Mouse (Mus musculus): Measurements from ENCODE around the gene Tdp1. TPM values are rescaled to one million over a fixed set of nuclear protein-coding genes. Genes with fewer than 3 reads are reported as not detected.

The Tdp1 gene
- polyA plus RNA-seq, 1 experiment from 2014 or later, result 36.9 TPM

GRCm38 (mm10) chr12:99883000-99883712 is 1.2 kb upstream of the Tdp1 start:
- H3K4me1 ChIP-seq (ENCODE audit: control insufficient read depth, insufficient read depth, low read length), result peaks cover 12% of the 10 kb centered on the region
- no peaks in the 10 kb centered on the region for H3K9me3 ChIP-seq (replicated peaks; ENCODE audit: control insufficient read depth, low read length)
- WGBS (ENCODE audit: insufficient replicate concordance), result under 1% methylated on average over 38 of the region's 38 CpGs
- H3K9ac ChIP-seq (ENCODE audit: low read depth, low read length), result peak overlapping the region; percentile 89
- peak overlapping the region; percentile 77 for H3K4me2 ChIP-seq
- peak overlapping the region; percentile 74 for H3K4me3 ChIP-seq (ENCODE audit: low read depth, low read length)
- no peaks in the 10 kb centered on the region for H3K36me3 ChIP-seq (ENCODE audit: control insufficient read depth, insufficient read depth, low read length)
- H3K27me3 ChIP-seq (ENCODE audit: control insufficient read depth, insufficient read depth, low read length), result no peaks in the 10 kb centered on the region
- ATAC-seq (replicated peaks; ENCODE audit: insufficient number of reproducible peaks, low FRiP score, low TSS enrichment), result peak; percentile 91
- peak overlapping the region; percentile 87 for H3K27ac ChIP-seq (ENCODE audit: low read depth, low read length)

DNA sequence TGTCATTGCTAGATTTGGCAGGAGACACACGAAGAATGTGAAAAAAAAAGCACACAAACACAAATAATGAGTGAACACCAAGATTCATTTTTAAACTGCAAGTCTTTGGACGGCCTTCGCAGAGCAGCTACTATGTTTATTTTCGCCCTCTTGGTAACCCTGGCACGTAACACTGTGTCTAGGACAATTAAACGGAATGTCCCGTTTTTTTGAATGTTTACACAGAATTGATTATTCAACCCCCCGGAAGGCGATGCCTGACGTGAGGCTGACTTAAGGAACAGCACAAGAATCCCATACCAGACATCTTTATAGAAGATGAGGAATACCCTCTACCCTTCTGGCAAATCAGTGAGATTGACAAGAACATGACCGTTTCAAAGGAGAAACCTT is 608 bp upstream of the Tdp1 start:
- H3K4me2 ChIP-seq, result peak overlapping the region; percentile 77
- H3K27ac ChIP-seq (ENCODE audit: low read depth, low read length), result peak overlapping the region; percentile 87
- peak overlapping the region; percentile 74 for H3K4me3 ChIP-seq (ENCODE audit: low read depth, low read length)
- no peaks in the 10 kb centered on the region for H3K27me3 ChIP-seq (ENCODE audit: control insufficient read depth, insufficient read depth, low read length)
- under 1% methylated on average over 11 of the region's 11 CpGs for WGBS (ENCODE audit: insufficient replicate concordance)
- H3K9ac ChIP-seq (ENCODE audit: low read depth, low read length), result peak overlapping the region; percentile 89
- H3K4me1 ChIP-seq (ENCODE audit: control insufficient read depth, insufficient read depth, low read length), result peaks cover 12% of the 10 kb centered on the region
- H3K36me3 ChIP-seq (ENCODE audit: control insufficient read depth, insufficient read depth, low read length), result no peaks in the 10 kb centered on the region
- ATAC-seq (replicated peaks; ENCODE audit: insufficient number of reproducible peaks, low FRiP score, low TSS enrichment), result no peak
- no peaks in the 10 kb centered on the region for H3K9me3 ChIP-seq (replicated peaks; ENCODE audit: control insufficient read depth, low read length)

- Histone ChIP-seq H3K36me3 (ENCODE audit: control insufficient read depth, insufficient read depth, low read length) (no peaks in the 10 kb centered on the region), H3K4me1 (ENCODE audit: control insufficient read depth, insufficient read depth, low read length) (peaks cover 12% of the 10 kb centered on the region), H3K27ac (ENCODE audit: low read depth, low read length) (0 out of 2 replicates have a peak overlapping the region, but pooled peaks have one; percentile 87), H3K4me2 (peak overlapping the region; percentile 77), H3K4me3 (ENCODE audit: low read depth, low read length) (peak overlapping the region; percentile 74), H3K27me3 (ENCODE audit: control insufficient read depth, insufficient read depth, low read length) (no peaks in the 10 kb centered on the region), H3K9ac (ENCODE audit: low read depth, low read length) (peak overlapping the region; percentile 89; the same call in 1 of the 2 replicates), H3K9me3 (replicated peaks; ENCODE audit: control insufficient read depth, low read length) (no peaks in the 10 kb centered on the region)
- 52% methylated on average over 8 of the region's 8 CpGs for WGBS (ENCODE audit: insufficient replicate concordance)
- ATAC-seq (replicated peaks; ENCODE audit: insufficient number of reproducible peaks, low FRiP score, low TSS enrichment), result no peak
These were observed 1.1 kb downstream of the Tdp1 start for GRCm38 (mm10) chr12:99885282-99885901.

DNA sequence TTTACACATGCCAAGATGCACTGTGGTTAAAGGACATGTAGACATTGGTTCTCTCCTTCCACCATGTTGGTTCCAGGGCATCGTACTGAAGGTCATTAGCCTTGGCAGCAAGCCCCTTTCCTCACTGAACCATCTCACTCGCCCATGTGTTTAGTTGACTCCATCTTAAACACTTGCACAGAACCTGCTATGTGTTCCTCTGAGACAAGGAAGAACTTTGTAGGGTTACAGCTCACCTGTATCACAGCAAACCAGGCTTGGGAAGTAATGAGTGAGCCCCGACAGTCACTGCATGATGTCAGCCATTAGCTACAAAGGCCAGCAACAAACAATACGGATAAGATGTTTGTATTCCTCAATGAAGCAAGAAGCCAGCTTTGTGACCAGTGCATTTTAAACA is 13.5 kb downstream of the Tdp1 start:
- H3K27ac ChIP-seq (ENCODE audit: low read depth, low read length), result no peak overlapping the region
- no peak overlapping the region for H3K4me3 ChIP-seq (ENCODE audit: low read depth, low read length)
- H3K4me2 ChIP-seq, result no peak overlapping the region
- no peak overlapping the region for H3K9ac ChIP-seq (ENCODE audit: low read depth, low read length)
- no peaks in the 10 kb centered on the region for H3K4me1 ChIP-seq (ENCODE audit: control insufficient read depth, insufficient read depth, low read length)
- no peaks in the 10 kb centered on the region for H3K9me3 ChIP-seq (replicated peaks; ENCODE audit: control insufficient read depth, low read length)
- 87% methylated on average over 4 of the region's 4 CpGs for WGBS (ENCODE audit: insufficient replicate concordance)
- peaks cover 15% of the 10 kb centered on the region for H3K36me3 ChIP-seq (ENCODE audit: control insufficient read depth, insufficient read depth, low read length)
- ATAC-seq (replicated peaks; ENCODE audit: insufficient number of reproducible peaks, low FRiP score, low TSS enrichment), result no peak
- no peaks in the 10 kb centered on the region for H3K27me3 ChIP-seq (ENCODE audit: control insufficient read depth, insufficient read depth, low read length)

GRCm38 (mm10) chr12:99898248-99898870 is 14.0 kb downstream of the Tdp1 start:
- ATAC-seq (replicated peaks; ENCODE audit: insufficient number of reproducible peaks, low FRiP score, low TSS enrichment), result no peak
- H3K4me1 ChIP-seq (ENCODE audit: control insufficient read depth, insufficient read depth, low read length), result no peaks in the 10 kb centered on the region
- H3K4me2 ChIP-seq, result no peak overlapping the region
- H3K9ac ChIP-seq (ENCODE audit: low read depth, low read length), result no peak overlapping the region
- H3K27me3 ChIP-seq (ENCODE audit: control insufficient read depth, insufficient read depth, low read length), result no peaks in the 10 kb centered on the region
- H3K9me3 ChIP-seq (replicated peaks; ENCODE audit: control insufficient read depth, low read length), result no peaks in the 10 kb centered on the region
- H3K4me3 ChIP-seq (ENCODE audit: low read depth, low read length), result no peak overlapping the region
- 83% methylated on average over 16 of the region's 16 CpGs for WGBS (ENCODE audit: insufficient replicate concordance)
- peaks cover 14% of the 10 kb centered on the region for H3K36me3 ChIP-seq (ENCODE audit: control insufficient read depth, insufficient read depth, low read length)
- H3K27ac ChIP-seq (ENCODE audit: low read depth, low read length), result no peak overlapping the region

GRCm38 (mm10) chr12:99899991-99900390 is 15.7 kb downstream of the Tdp1 start:
- Histone ChIP-seq H3K4me1 (ENCODE audit: control insufficient read depth, insufficient read depth, low read length) (no peaks in the 10 kb centered on the region), H3K9ac (ENCODE audit: low read depth, low read length) (no peak overlapping the region), H3K4me3 (ENCODE audit: low read depth, low read length) (no peak overlapping the region), H3K27me3 (ENCODE audit: control insufficient read depth, insufficient read depth, low read length) (no peaks in the 10 kb centered on the region), H3K4me2 (no peak overlapping the region), H3K27ac (ENCODE audit: low read depth, low read length) (no peak overlapping the region), H3K36me3 (ENCODE audit: control insufficient read depth, insufficient read depth, low read length) (peaks cover 16% of the 10 kb centered on the region), H3K9me3 (replicated peaks; ENCODE audit: control insufficient read depth, low read length) (no peaks in the 10 kb centered on the region)
- WGBS (ENCODE audit: insufficient replicate concordance), result 79% methylated on average over 1 of the region's 3 CpGs
- no peak for ATAC-seq (replicated peaks; ENCODE audit: insufficient number of reproducible peaks, low FRiP score, low TSS enrichment)

DNA sequence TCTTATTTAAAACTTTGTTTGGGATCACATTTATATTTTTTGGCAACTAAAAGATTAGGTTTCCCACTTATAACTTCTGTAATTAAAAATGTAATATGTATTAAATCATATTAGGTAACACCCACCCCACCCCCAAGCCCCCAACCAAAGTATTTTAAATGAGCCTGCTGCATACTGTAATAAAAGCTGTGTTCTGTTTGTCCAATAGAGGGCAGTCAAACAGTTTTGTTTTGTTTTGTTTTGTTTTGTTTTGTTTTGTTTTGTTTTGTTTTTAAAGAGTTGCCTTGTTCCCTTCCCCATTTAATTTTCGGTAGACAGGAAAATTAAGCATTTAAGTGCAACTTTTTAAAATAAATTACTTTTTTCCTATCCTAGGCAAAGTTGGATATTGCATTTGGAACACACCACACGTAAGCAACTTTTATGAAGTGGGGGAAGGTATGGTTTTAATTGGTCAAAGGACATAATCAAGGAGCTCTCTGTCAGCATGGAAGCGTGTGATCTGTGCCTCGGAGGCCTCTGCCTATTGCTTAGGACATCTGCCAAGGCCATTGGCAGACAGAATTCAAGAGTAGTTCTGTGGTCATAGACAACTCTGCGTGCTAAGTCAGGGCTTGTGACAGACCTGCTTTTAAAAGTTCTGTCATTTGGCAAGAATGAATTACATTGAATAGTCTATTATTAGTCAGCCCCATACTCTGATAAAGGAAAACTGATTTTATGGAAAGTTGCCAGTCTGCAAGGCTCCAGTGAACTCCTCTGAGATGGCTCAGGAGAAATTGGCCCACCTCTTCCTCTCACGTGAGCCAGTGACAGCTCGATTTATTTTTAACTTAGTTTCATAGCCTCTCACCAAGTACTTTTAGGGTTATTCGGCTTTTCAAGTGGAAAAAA is 17.9 kb downstream of the Tdp1 start:
- no peak for ATAC-seq (replicated peaks; ENCODE audit: insufficient number of reproducible peaks, low FRiP score, low TSS enrichment)
- Histone ChIP-seq H3K9ac (ENCODE audit: low read depth, low read length) (no peak overlapping the region), H3K4me2 (no peak overlapping the region), H3K36me3 (ENCODE audit: control insufficient read depth, insufficient read depth, low read length) (peaks cover 14% of the 10 kb centered on the region), H3K9me3 (replicated peaks; ENCODE audit: control insufficient read depth, low read length) (no peaks in the 10 kb centered on the region), H3K27me3 (ENCODE audit: control insufficient read depth, insufficient read depth, low read length) (no peaks in the 10 kb centered on the region), H3K4me3 (ENCODE audit: low read depth, low read length) (no peak overlapping the region), H3K4me1 (ENCODE audit: control insufficient read depth, insufficient read depth, low read length) (no peaks in the 10 kb centered on the region), H3K27ac (ENCODE audit: low read depth, low read length) (no peak overlapping the region)
- WGBS (ENCODE audit: insufficient replicate concordance), result 79% methylated on average over 8 of the region's 8 CpGs

DNA sequence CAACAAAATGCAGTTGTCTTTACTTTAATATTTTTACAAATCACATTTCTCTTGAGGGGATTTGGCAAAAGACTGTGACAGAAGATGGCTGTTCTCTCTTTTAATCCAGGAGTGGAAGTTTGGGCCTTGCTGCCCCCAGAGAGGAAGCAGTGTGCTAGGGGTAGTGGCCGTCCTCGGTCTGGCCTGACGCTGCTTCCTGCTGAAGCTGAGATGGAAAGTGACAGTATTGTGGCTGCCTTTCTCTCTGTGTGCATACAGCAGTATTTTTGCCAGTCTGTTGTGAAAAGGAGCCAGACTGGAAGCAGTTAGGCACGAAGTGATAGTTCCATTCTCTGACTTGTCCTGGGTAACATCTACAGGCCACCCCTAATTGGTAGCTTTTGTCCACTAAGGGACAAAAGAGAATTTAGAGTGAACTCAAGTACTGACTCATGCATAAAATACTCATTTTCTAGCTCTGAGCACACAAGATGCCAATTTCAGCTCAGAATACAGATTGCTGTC is 18.6 kb downstream of the Tdp1 start:
- Histone ChIP-seq H3K36me3 (ENCODE audit: control insufficient read depth, insufficient read depth, low read length) (peaks cover 12% of the 10 kb centered on the region; the same call in 1 of the 2 replicates), H3K4me3 (ENCODE audit: low read depth, low read length) (no peak overlapping the region), H3K4me1 (ENCODE audit: control insufficient read depth, insufficient read depth, low read length) (no peaks in the 10 kb centered on the region), H3K27ac (ENCODE audit: low read depth, low read length) (no peak overlapping the region), H3K9me3 (replicated peaks; ENCODE audit: control insufficient read depth, low read length) (no peaks in the 10 kb centered on the region), H3K4me2 (no peak overlapping the region), H3K9ac (ENCODE audit: low read depth, low read length) (no peak overlapping the region), H3K27me3 (ENCODE audit: control insufficient read depth, insufficient read depth, low read length) (no peaks in the 10 kb centered on the region)
- 74% methylated on average over 4 of the region's 4 CpGs for WGBS (ENCODE audit: insufficient replicate concordance)
- ATAC-seq (replicated peaks; ENCODE audit: insufficient number of reproducible peaks, low FRiP score, low TSS enrichment), result no peak

Data from heart, embryonic 11.5 days (tissue).